Mouse (Mus musculus): ENCODE measurements around the gene Dynlt1f.
"Not testable (repeated sequence)": the region's sequence is repeated elsewhere in the genome, so short reads cannot be mapped to it uniquely, and the experiment has no call there.

Dynlt1f gene

GRCm38 (mm10) chr17:6655567-6656281 is at the start of gene Dynlt1f:
Dynlt1f (minus strand) TSS chr17:6655900.
- peak; percentile 62 to 69 for DNase-seq (ENCODE audit: low spot score in 2 of 2)

- not testable (repeated sequence) for DNase-seq (ENCODE audit: low spot score in 2 of 2)
Observed at GRCm38 (mm10) chr17:6703381-6704270, 47.9 kb upstream of the Dynlt1f start.

DNA sequence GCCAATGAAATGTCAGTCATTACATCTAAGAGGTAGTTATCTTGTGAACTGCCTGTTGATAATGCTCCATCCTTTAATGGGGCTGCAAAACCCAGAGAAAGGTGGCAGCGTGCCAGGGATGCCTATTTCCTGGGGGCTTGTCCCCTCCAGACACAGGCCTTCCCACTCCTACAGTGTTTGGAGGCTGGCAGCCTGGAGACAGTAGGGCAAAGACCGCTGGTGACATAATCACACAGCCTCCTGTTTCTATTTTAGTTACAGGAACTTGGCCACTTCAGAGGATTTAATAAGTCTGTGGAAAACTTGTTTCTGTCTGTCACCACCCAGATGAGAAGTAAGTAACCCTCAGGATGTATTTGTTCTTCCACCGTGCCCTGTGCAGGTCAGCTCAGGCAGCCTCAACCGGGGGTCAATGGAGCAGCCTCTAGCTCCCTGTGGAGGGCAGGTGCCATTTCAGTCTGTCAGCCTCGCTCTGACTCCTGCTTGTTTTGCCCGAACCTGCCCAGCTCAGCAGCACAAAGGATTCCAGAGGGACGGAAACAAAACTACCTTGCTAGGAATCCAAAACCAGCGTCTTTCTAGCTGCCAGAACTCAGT is 47.0 kb upstream of the Dynlt1f start:
- DNase-seq (ENCODE audit: low spot score in 2 of 2), result not testable (repeated sequence)

DNA sequence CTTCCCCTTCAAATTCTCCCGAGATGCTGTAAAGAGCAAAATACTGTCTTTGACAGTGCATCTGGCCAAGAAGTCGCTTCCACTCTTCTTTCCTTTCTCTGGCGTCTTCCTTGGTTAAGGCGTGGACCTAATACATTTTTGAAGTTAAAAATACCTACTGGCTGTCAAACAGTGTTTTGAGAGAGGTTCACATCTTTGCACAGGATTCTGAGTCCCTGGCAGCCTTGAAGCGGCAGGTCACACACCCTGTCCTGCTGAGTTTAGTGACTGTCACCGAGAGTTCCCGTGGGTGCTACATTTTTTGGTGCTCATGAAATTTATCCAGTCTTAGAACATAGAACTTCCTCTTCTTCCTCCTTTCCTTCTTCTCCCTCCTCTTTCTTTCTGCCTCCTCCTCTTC is 44.4 kb upstream of the Dynlt1f start:
- DNase-seq (ENCODE audit: low spot score in 2 of 2), result not testable (repeated sequence)

DNA sequence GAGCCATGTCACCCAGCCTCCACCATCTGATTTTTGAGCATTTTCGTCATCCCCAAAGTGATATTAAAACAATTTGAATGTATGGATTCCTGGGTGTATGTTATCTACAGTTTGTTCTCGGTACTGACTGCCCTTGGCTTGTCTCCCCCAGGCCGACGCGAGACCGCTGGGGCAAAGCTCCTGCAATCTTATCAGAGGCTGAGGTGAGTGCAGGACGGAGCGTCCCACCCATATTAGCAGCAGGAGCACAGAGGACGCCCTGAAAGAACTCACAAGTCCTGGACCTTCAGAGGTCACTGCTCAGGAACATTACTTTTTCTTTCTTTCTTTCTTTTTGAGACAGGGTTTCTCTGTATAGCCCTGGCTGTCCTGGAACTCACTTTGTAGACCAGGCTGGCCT is 43.8 kb upstream of the Dynlt1f start:
- not testable (repeated sequence) for DNase-seq (ENCODE audit: low spot score in 2 of 2)

- DNase-seq (ENCODE audit: low spot score in 2 of 2), result not testable (repeated sequence)
Observed at GRCm38 (mm10) chr17:6697224-6697775, 41.6 kb upstream of the Dynlt1f start.

DNA sequence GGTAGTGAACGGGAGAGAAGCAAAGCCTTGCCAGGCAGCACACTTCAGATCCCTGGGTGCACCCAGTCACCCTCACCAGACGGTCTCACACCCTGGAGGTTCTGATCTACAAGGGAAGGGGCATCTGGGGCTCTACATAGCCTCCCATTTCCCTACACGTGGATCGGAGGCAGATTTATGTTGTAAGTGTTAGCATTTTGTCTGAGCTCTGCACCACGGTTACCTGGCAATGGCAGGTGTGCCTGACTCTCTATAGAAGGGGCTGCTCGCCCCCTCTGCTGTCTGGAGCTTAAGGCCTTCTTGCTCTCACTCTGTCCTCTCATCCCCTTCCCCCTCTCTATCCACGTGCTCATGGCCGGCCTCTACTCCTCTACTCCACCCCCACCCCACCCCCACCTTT is 40.8 kb upstream of the Dynlt1f start:
- DNase-seq (ENCODE audit: low spot score in 2 of 2), result not testable (repeated sequence)

GRCm38 (mm10) chr17:6695712-6696111 is 40.0 kb upstream of the Dynlt1f start:
- DNase-seq (ENCODE audit: low spot score in 2 of 2), result not testable (repeated sequence)

- peak; percentile 75 to 92 for DNase-seq (ENCODE audit: low spot score in 2 of 2)
Observed at GRCm38 (mm10) chr17:6691596-6691995, 35.9 kb upstream of the Dynlt1f start.

- not testable (repeated sequence) for DNase-seq (ENCODE audit: low spot score in 2 of 2)
Observed at GRCm38 (mm10) chr17:6689344-6689743, 33.6 kb upstream of the Dynlt1f start.

- DNase-seq (ENCODE audit: low spot score in 2 of 2), result not testable (repeated sequence)
Observed at GRCm38 (mm10) chr17:6686299-6686971, 30.7 kb upstream of the Dynlt1f start.

GRCm38 (mm10) chr17:6685288-6685818 is 29.7 kb upstream of the Dynlt1f start:
- not testable (repeated sequence) for DNase-seq (ENCODE audit: low spot score in 2 of 2)

DNA sequence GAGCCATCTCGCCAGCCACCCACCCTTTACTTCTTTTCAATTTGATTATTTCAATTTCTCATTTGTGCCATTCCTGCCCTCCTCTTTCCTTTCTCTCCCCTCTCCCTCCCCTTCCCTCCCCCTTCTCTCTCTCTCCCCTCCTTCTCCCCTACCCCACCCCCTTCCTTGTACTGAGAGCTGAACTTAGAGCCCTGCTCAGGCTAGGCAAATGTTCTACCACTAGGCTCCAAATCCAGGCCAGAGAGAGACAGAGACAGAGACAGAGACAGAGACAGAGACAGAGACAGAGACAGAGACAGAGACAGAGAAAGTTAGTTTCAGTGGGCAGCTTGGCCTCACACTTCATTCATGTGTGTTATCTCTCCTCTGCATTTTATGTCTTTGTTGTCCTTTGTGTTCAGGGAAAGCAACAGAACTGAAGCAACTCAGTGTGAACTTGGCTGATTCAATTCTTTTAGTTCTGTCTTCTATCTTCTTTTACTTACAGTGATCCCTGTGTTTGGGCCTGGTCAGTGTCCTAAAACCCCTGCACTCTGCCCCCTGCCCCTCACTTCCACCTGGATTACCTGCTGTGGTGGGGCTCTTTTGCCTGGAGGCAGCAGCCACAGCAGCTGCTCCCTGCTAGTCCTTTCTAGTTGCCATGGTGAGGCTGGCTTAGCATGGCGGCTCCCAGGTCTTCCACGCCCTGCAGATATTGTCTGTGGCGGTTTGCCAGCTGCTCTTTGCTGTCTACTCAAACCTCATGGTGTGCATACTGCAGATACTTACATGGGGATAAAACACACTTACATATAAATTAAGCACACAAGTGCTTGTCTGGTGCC is 29.0 kb upstream of the Dynlt1f start:
- DNase-seq (ENCODE audit: low spot score in 2 of 2), result not testable (repeated sequence)

GRCm38 (mm10) chr17:6683702-6684101 is 28.0 kb upstream of the Dynlt1f start:
- DNase-seq (ENCODE audit: low spot score in 2 of 2), result not testable (repeated sequence)

GRCm38 (mm10) chr17:6681721-6682120 is 26.0 kb upstream of the Dynlt1f start:
- DNase-seq (ENCODE audit: low spot score in 2 of 2), result not testable (repeated sequence)

DNA sequence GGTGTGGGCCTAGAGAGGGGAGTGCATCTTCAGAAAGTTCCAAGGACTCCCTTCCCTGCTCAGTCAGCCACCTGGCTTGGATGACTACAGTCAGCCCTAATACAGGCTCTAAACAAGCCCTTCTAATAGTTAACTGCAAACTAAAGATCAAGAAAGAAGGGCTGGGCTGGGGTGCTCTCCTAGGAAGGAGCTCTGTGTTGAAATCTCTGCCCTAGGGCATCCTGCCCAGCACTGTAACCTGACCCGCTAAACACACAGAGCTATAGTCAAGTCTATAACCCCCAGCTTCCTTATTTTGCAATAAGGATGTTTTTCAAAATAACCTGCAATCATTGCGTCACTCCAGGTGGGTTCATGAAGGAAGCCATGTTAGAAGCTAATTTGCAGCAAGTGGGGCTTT is 22.4 kb upstream of the Dynlt1f start:
- not testable (repeated sequence) for DNase-seq (ENCODE audit: low spot score in 2 of 2)

DNA sequence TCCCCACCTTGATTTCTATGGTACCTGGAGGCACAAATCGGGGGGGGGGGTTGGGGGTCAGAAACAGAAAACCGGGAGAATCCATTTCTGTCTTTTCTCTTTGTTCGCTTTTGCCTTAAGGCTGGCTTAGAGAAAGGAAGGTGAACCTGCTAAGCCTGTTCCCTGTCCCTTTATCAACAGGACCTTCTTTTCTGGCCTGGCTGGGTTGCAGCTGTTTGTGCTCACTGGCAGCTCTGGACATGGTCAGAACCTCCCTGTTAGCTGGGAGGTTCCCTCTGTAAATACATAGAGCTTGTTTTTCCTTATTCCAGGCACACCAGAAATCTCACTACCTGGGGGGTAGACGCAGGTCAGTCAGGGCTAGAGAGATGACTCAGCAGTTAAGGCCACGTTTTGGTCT is 18.6 kb upstream of the Dynlt1f start:
- DNase-seq (ENCODE audit: low spot score in 2 of 2), result not testable (repeated sequence)

- not testable (repeated sequence) for DNase-seq (ENCODE audit: low spot score in 2 of 2)
Observed at GRCm38 (mm10) chr17:6668522-6668921, 12.8 kb upstream of the Dynlt1f start.

- DNase-seq (ENCODE audit: low spot score in 2 of 2), result not testable (repeated sequence)
Observed at GRCm38 (mm10) chr17:6665389-6665788, 9.7 kb upstream of the Dynlt1f start.

DNA sequence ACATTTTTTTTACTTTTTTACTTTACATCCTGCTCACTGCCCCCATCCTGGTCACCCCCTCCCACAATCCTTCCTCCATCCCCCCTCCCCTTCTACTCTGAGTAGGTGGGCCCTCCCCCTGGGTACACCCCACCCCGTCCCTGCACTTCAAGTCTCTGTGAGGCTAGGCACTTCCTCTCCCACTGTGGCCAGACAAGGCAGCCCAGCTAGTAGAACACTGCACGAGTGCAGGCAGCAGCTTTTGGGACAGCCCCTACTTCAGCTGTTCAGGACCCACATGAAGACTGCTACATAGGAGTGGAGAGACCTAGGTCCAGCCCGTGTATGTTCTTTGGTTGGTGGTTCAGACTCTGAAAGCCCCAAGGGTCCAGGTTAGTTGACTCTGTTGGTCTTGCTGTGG is 7.1 kb upstream of the Dynlt1f start:
- not testable (repeated sequence) for DNase-seq (ENCODE audit: low spot score in 2 of 2)
